Mouse (Mus musculus) thymus, postnatal 4 days (tissue): ENCODE data around the gene Hpdl.
A peak's percentile ranks its signal among the peaks of the same experiment; 100 is the strongest.

Experiments used
- DNase-seq: peaks from one replicate; pipeline ENCODE4 v3.0.0; 2021

The Hpdl gene

GRCm38 (mm10) chr4:116796442-116797110 lies 24.9 kb downstream of the Hpdl start:
- no peak for DNase-seq

GRCm38 (mm10) chr4:116794273-116794672 lies 27.2 kb downstream of the Hpdl start:
- no peak for DNase-seq

- no peak for DNase-seq
These were observed 29.1 kb downstream of the Hpdl start for GRCm38 (mm10) chr4:116792453-116792852.

- DNase-seq: peak; percentile 84
These were observed 32.6 kb downstream of the Hpdl start for GRCm38 (mm10) chr4:116788956-116789355.

- no peak for DNase-seq
These were observed 33.3 kb downstream of the Hpdl start for GRCm38 (mm10) chr4:116787985-116788760.

- no peak for DNase-seq
These were observed 34.9 kb downstream of the Hpdl start for GRCm38 (mm10) chr4:116786587-116786986.

GRCm38 (mm10) chr4:116782171-116782570 lies 39.3 kb downstream of the Hpdl start:
- DNase-seq: no peak

- no peak for DNase-seq
These were observed 40.1 kb downstream of the Hpdl start for GRCm38 (mm10) chr4:116781366-116781765.

GRCm38 (mm10) chr4:116780541-116780940 lies 41.0 kb downstream of the Hpdl start:
- no peak for DNase-seq

GRCm38 (mm10) chr4:116777079-116777478 lies 44.4 kb downstream of the Hpdl start:
- no peak for DNase-seq

- no peak for DNase-seq
These were observed 45.1 kb downstream of the Hpdl start for GRCm38 (mm10) chr4:116776391-116776790.
